Mouse (Mus musculus) bone marrow macrophage, adult 2 months (primary cell): ENCODE data around the gene Fzd2.

ENCODE experiments used
- CTCF ChIP-seq: IDR thresholded peaks from 2 replicates; pipeline ENCODE4 v1.5.1; 2012; ENCODE audit warnings: low read depth, mild to moderate bottlenecking, low read length, moderate library complexity
- POLR2A ChIP-seq: IDR thresholded peaks from 2 replicates; pipeline ENCODE4 v1.6.1; 2012; ENCODE audit warnings: mild to moderate bottlenecking, low read depth, low read length, borderline replicate concordance

DNA sequence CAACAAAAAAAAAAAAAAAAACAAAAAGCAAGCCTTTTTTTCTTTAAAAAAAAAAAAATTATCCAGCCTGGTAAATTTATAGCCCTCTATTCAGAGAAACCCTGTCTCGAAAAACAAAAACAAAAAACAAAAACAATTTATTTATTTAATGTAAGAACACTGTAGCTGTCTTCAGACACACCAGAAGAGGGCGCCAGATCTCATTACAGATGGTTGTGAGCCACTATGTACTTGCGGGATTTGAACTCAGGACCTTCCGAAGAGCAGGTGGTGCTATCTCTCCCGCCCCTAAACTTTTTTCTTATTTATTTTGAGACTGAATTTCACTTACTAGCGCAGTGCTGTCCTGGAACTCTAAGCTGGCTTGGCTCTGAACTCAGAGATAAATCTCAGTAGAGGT lies 37.0 kb upstream of the Fzd2 start:
- no peak for TF ChIP-seq CTCF
- no peak for TF ChIP-seq POLR2A
